Mouse (Mus musculus) cortical plate, adult 2 months (tissue): ENCODE measurements around the gene Nudt8. TPM values are rescaled to one million over a fixed set of nuclear protein-coding genes. Genes with fewer than 3 reads are reported as not detected.
A peak's percentile ranks its signal among the peaks of the same experiment; 100 is the strongest.
"Not testable (repeated sequence)": the region's sequence is repeated elsewhere in the genome, so short reads cannot be mapped to it uniquely, and the experiment has no call there.

Experiments used
- H3K27ac ChIP-seq: fragments of 200-500 bp; 2 replicates; pipeline ENCODE4 v1.5.1; 2012; ENCODE audit warnings: low read length, control low read depth, inconsistent platforms; ENCODE audit not compliant: insufficient read depth
- H3K4me1 ChIP-seq: fragments of 200-500 bp; 2 replicates; pipeline ENCODE4 v1.6.1; 2011; ENCODE audit warnings: low read length; ENCODE audit not compliant: control insufficient read depth, insufficient read depth
- H3K4me3 ChIP-seq: fragments of 200-500 bp; 2 replicates; pipeline ENCODE4 v1.5.1; 2011; ENCODE audit warnings: mild to moderate bottlenecking, low read length, control low read depth; ENCODE audit not compliant: insufficient read depth
- CTCF ChIP-seq: fragments of 200-500 bp; IDR thresholded peaks from 2 replicates; pipeline ENCODE4 v1.5.1; 2011; ENCODE audit warnings: mild to moderate bottlenecking, control low read depth, low read length; ENCODE audit not compliant: insufficient read depth; ENCODE audit errors: extremely low read depth
- POLR2A ChIP-seq: fragments of 200-500 bp; IDR thresholded peaks from 2 replicates; pipeline ENCODE4 v1.6.1; 2011; ENCODE audit warnings: mild to moderate bottlenecking, low read length, control low read depth; ENCODE audit not compliant: insufficient read depth; ENCODE audit errors: extremely low read depth
- polyA plus RNA-seq: library from polyadenylated mRNA; depleted of rRNA; stranded (reverse); fragments of >200 nt; gene quantifications from 2 replicates; pipeline ENCODE4 v1.2.3, GENCODE M21; 2012

Gene Nudt8
- polyA plus RNA-seq, 1 experiment, result 4.7 TPM

GRCm38 (mm10) chr19:3962469-3962868, 37.9 kb upstream of the Nudt8 start:
- TF ChIP-seq CTCF (no peak), POLR2A (no peak)
- no peak overlapping the region for H3K27ac ChIP-seq
- no peak overlapping the region for H3K4me3 ChIP-seq
- H3K4me1 ChIP-seq, result no peaks in the 10 kb centered on the region; the same call in 1 of the 2 replicates

GRCm38 (mm10) chr19:3964030-3964429, 36.4 kb upstream of the Nudt8 start:
- H3K27ac ChIP-seq, result no peak overlapping the region
- no peak for TF ChIP-seq POLR2A
- no peak for TF ChIP-seq CTCF
- H3K4me1 ChIP-seq, result no peaks in the 10 kb centered on the region; the same call in 1 of the 2 replicates
- no peak overlapping the region for H3K4me3 ChIP-seq

DNA sequence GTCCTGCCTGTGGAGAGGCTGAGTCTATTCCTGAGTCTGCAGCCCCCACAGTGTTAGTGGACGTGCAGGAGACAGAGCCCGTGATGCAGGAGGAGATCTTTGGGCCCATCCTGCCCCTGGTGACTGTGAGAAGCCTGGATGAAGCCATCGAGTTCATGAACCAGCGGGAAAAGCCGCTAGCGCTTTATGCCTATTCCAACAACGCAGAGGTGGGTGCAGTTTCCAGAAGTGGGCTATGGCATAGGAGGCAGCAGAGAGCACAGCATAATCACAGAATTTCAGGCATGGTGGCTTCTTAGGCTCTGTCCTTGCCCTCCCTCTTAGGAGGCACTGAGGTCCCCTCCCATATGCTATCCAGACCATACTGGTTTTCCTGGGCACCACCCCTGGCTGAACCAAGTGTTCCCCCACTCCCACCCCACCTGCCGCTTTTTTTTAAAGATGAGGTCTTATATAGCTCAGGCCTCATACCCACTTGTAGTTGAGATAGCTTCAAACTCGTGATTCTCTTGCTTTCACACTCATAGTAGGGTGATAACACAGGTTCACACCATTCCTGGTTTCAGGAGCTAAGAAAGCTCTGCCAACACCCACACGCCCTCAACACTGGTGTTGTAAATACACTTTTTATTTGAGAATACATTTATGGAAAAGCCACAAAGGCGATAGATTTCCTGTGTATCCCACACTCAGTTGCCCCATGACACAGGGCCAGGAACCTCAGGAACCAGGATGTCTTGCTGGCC, 33.9 kb upstream of the Nudt8 start:
- TF ChIP-seq CTCF, result peak; percentile 23; the same call in 1 of the 2 replicates
- no peak for TF ChIP-seq POLR2A
- Histone ChIP-seq H3K27ac (no peak overlapping the region), H3K4me3 (no peak overlapping the region), H3K4me1 (no peaks in the 10 kb centered on the region; the same call in 1 of the 2 replicates)

DNA sequence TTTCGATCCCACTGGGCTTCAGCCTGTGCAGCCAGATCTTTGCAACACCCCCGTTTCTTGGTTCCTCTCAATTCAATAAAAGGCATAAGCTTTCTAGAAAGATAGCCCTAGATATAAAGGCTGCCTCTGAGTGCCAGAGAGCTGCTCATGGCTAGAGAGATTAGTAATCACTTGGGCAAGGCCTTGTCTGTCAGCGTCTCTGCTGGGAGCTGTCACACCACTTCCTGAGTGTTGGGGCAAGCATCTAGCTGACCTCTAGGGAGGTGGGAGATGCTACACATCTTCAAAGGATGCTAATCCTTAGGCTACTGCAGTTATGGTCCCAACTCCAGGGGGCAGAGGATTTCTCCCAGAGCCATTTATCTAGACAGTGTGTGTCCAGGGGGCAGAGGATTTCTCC, 33.1 kb upstream of the Nudt8 start:
- H3K4me1 ChIP-seq, result no peaks in the 10 kb centered on the region; the same call in 1 of the 2 replicates
- no peak overlapping the region for H3K27ac ChIP-seq
- H3K4me3 ChIP-seq, result no peak overlapping the region
- TF ChIP-seq CTCF (no peak), POLR2A (no peak)

- no peak within 1 kb of the TSS for H3K4me3 ChIP-seq
- H3K4me1 ChIP-seq, result no peaks in the 10 kb centered on the region
- TF ChIP-seq POLR2A (no peak), CTCF (no peak)
- H3K27ac ChIP-seq, result no peak within 1 kb of the TSS
These were observed 28.2 kb upstream of the Nudt8 start, which contains the start of gene Aldh3b2 for GRCm38 (mm10) chr19:3972229-3972628. TSS of gene Aldh3b2 (plus strand) at chr19:3972328.

DNA sequence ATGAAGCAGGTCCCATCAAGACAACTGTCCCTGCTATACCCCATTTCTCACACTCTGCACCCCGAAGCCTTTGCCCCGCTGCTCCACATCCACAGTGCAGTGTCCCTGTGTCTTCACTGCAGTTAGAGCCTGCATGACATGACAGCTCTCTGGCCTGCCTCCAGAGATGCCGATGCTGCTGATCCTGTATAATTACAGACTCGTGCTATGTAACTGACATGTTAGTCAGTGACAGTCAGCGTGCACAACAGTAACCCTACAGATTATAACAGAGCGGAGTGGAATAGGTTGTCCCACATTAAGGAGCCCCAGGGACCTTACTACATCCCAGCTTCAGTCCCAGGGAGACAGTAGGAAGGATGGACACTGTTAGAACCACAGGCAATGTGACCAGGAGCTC, 25.8 kb upstream of the Nudt8 start:
- not testable (repeated sequence) for H3K4me3 ChIP-seq, H3K27ac ChIP-seq, H3K4me1 ChIP-seq

GRCm38 (mm10) chr19:3975866-3976265, 24.5 kb upstream of the Nudt8 start:
- H3K4me3 ChIP-seq, result no peak overlapping the region
- H3K27ac ChIP-seq, result no peak overlapping the region
- H3K4me1 ChIP-seq, result no peaks in the 10 kb centered on the region
- no peak for TF ChIP-seq POLR2A
- TF ChIP-seq CTCF, result no peak

DNA sequence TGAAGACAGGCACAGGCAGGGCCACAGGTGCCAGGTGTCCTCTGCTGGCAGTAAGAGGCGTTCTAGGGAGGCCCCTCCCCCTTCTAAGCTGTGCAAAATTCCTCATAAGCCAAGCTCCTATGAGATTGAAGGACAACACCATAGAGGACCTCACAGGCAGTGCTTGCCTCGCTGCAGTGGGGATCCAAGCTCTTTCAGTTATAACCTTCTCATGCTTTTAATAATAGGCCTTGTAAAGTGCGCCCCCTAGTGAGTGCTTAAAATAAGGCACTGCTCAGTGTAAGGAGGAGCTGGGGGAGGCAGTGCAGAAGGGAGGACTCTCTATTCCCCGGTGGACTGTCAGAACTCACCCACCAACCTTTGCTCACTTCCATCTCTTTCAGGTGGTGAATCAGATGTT, 20.1 kb upstream of the Nudt8 start:
- TF ChIP-seq POLR2A, result no peak
- TF ChIP-seq CTCF, result peak; percentile 74
- Histone ChIP-seq H3K4me3 (no peak overlapping the region), H3K27ac (no peak overlapping the region), H3K4me1 (no peaks in the 10 kb centered on the region)

DNA sequence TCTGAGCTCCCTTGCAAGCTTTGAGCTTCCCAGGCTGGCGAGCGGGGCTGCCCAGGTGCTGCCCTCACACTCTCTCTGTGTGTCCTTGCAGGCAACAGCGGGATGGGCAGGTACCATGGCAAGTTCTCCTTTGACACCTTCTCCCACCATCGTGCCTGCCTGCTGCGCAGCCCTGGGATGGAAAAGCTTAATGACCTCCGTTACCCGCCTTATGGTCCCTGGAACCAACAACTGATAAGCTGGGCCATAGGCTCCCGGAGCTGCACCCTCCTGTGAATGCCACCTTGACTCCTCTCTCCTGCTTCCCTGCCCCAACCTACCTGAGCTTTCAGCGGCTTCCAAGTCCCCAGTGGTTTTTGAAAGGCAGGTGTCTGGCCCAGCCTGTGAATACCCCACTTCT, 19.5 kb upstream of the Nudt8 start:
- no peak for TF ChIP-seq POLR2A
- TF ChIP-seq CTCF, result no peak
- H3K4me1 ChIP-seq, result no peaks in the 10 kb centered on the region
- H3K27ac ChIP-seq, result no peak overlapping the region
- H3K4me3 ChIP-seq, result no peak overlapping the region

DNA sequence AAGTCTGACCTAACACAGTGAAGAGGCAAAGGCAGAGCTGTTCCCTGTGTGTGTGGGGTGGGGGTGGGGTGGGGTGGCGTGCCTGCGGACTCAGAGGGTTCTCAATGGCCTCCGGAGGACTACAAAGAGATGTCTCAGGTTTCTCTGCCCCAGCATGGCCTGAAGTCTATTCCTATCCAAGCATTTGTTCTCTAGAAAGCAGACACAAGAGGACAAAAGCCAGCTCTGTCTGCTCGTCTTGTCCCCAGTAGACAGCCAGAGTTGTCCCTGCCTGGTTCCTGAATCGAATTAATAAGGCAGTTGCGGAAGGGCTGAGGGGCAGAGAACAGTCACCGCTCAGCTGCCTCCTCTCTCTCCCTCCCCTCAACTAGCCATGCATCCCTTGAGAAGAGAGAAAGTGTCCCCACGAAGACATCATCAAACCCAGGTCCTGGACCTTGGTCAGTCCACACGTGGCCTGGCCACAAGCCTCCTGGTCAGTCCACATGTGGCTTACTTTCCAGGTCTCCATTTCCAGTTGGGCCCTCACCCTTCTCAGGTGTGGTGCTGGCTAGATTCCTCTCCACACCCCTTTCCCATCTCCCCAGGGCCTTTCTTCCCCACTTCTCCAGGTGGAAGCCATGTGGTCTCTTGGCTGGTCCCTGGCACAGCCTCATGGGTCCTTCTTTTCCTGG, 16.7 kb upstream of the Nudt8 start:
- TF ChIP-seq CTCF (no peak), POLR2A (no peak)
- Histone ChIP-seq H3K4me3 (no peak overlapping the region), H3K27ac (peak overlapping the region; percentile 20; the same call in 1 of the 2 replicates), H3K4me1 (peaks cover 6% of the 10 kb centered on the region)
